Mouse (Mus musculus) neutrophil, adult 5-6 weeks (primary cell): ENCODE measurements around the gene Fn3k. TPM values are rescaled to one million over a fixed set of nuclear protein-coding genes. Genes with fewer than 3 reads are reported as not detected.

Experiments
- ATAC-seq: fragments of 151-379, 151-347 bp; 2 replicates; pipeline ENCODE4 v1.8.0; 2017; ENCODE audit warnings: mild to moderate bottlenecking, moderate TSS enrichment; ENCODE audit not compliant: insufficient number of reproducible peaks, poor library complexity, low FRiP score, severe bottlenecking; ENCODE audit errors: extremely low read depth
- total RNA-seq: library from RNA; stranded (forward); fragments of 200-1000 nt; gene quantifications from 2 replicates; pipeline ENCODE4 v1.2.3, GENCODE M21; 2017

Fn3k gene
- total RNA-seq, 1 experiment from 2014 or later, result not detected

- ATAC-seq, result no peak
Observed at GRCm38 (mm10) chr11:121442076-121442475, 7.4 kb downstream of the Fn3k start.

GRCm38 (mm10) chr11:121451216-121451726, 16.6 kb downstream of the Fn3k start:
- no peak for ATAC-seq

DNA sequence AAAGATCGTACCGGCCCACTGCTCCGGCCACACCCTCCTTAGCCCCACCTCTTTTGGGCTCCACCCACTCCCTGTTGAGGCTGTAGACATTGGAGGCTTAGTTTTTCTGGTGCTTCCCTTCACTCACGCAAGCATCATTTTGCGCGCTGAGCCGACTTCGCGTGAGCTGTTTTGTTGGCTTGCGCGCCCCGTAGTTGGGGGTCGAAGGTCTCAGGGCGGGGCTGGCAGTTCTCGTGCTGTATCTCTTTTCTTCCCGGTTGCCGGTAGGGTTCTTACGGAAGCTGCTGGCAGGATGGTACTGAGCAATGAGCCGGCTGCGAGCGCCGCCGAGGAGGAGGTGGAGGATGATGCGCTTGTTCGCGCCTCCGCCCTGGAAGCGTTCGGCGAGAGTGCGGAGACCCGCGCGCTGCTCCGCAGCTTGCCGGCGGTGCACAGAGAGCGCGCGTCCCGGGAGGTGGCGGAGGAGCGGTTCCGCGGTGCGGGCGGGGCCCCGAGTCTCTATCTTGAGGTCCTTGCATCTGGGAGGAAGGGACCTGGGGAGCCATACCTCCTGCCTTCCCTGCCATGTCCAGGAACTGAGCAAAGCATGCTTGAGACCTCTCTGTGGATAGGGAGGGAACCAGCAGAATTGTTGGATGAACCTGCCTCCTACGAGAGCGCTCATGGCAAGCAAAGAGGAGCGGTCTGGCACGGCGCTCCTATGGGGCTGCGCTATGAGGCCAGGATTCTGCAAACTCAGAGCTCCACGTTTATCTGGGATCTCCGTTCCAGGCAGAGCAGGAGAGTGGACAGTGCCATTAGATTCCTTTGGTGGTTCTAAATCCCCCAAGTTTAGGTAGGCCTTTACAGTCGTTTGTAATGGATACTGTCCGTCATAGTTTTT, 17.3 kb downstream of the Fn3k start, which contains the start of gene Tbcd:
Tbcd (plus strand) TSS at position 197 of the 883 bp plus-strand sequence.
- ATAC-seq, result peak; percentile 88

DNA sequence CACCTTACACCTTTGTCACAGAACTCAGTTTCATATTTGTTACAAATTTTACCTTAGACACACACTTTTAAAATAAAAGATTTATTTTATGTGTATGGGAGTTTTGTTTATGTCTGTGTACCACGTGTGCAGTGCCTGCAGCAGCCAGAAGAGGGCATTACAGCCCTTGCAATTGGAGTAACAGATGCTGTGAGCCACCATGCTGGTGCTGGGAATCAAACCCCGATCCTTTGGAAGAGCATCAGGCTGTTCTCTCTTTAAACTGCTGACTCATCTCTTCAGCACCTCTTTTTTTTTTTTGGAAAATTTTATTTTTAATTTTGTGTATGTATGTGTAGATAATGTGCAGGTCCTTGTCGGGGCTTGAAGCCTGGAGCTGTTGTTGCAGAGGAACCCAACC, 23.2 kb downstream of the Fn3k start:
- ATAC-seq, result no peak

GRCm38 (mm10) chr11:121467408-121467807, 32.7 kb downstream of the Fn3k start:
- ATAC-seq, result no peak

DNA sequence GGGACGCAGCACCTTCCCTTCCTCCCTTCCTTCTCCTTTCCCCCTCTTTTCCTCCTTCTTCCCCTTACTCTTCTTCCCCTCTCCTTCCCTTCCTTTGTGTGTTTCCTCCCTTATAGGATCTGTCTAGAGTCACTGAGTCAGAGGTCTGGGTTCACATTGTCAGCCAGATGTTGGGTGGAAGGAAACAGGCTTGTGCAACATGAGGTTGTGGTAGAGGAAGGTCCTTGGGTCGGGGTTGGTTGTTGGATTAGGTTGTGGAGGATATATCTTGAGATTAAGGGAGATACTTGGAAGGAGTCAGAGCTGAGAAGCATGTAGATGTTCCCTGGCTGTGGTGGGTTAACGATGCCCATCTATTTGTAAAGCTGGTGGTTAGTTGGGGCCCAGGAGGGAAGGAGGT, 40.1 kb downstream of the Fn3k start:
- no peak for ATAC-seq

DNA sequence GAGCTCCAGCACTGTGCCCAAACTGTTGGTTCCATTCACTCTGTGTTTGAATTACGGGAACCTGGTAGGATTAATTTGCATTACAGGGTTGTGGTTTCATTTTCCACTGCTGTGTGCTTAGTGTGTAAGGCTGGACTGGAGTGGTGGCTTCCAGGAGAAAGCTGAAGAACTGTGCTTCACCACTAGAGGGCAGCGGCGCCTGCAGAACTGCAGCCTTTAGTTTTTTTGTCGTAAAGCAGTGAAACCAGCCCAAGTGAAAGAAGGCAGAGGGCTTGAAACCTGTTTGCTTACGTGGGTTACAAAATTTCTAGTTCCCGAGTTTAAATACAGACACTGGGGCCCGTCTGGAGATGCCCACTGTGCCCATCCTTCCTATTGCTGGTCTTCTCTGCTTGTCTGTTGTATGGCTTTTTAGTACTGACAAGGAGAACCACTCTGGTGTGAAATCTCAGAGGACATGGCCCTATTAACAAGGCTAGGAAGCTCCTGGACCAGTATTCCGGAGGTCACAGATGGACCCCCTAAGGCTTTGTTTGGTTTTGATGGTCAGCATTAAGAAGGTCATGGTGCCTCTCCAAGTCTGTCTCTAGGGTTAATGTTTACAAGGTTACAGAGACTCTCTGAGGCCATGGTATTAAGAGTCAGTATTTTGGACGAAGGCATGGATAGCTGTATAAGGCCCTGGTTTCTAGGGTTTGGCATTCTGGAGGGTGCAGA, 41.1 kb downstream of the Fn3k start:
- ATAC-seq, result peak; percentile 88

GRCm38 (mm10) chr11:121479476-121480203, 44.9 kb downstream of the Fn3k start:
- ATAC-seq, result 0 out of 2 replicates have a peak, but pooled peaks have one; percentile 25

DNA sequence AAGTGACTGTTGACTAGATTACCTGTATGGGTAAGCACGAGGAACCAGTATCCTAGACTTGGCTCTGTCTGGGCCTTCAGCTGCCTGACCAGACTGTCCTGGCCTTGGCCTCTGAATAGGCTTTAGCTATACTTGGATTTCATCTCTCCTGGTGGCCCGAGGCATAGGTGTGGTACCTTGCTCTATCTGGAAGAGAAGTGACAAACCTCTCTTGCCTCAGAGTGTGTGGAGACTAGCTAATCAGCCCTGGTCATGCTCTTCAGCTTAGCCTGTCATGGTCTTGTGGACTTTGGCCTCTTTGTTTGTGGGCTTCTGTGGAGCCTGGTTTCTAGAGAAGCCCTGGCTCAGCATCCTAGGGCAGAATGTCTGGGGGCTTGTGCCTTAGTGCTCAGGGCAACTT, 46.4 kb downstream of the Fn3k start:
- ATAC-seq, result no peak

DNA sequence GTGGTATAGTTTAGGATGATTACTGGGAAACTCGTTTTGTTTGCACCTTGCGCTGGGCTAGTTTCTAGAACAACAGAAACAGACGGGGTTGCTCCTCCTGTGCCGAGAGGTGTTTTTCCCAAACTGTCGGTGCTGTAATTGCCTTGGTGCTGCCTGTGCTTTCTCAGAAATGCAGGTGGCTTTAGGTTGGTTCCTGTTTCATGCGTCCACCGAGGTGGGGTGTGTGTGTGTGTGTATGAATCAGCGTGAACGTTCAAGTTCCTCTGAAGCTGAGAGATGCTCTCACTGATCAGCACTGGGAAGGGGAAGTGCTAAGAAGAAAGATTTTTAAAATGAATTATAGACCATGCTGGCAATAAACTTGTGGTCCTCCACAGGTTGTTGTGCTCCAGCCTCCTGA, 51.2 kb downstream of the Fn3k start:
- peak; percentile 91 for ATAC-seq

GRCm38 (mm10) chr11:121490651-121491050, 55.9 kb downstream of the Fn3k start:
- ATAC-seq, result no peak

Other genes with a start within 250 kb of the Fn3k start
- 11.5 and 17.3 TPM in 2 replicates for gene Hexdc, start 230.5 kb upstream of the Fn3k start, total RNA-seq
- 5.4 and 6.6 TPM in 2 replicates for gene Ogfod3, start 230.2 kb upstream of the Fn3k start, total RNA-seq
- gene Cybc1, start 205.6 kb upstream of the Fn3k start, total RNA-seq, result 116 and 134 TPM in 2 replicates
- gene Narf, start 197.7 kb upstream of the Fn3k start, total RNA-seq, result 71.0 and 76.1 TPM in 2 replicates
- 22.1 and 26.4 TPM in 2 replicates for gene Foxk2, start 174.9 kb upstream of the Fn3k start, total RNA-seq
- gene Wdr45b, start 80.5 kb upstream of the Fn3k start, total RNA-seq, result 51.9 and 56.8 TPM in 2 replicates
- gene Rab40b, start 46.7 kb upstream of the Fn3k start, total RNA-seq, result not detected in 2 replicates
- 4.9 and 5.7 TPM in 2 replicates for gene Fn3krp, start 13.5 kb upstream of the Fn3k start, total RNA-seq
- gene Tbcd, start 17.0 kb downstream of the Fn3k start, total RNA-seq, result 16.0 and 17.6 TPM in 2 replicates
- gene Zfp750, start 84.4 kb downstream of the Fn3k start, total RNA-seq, result not detected in 2 replicates
- gene B3gntl1, start 238.2 kb downstream of the Fn3k start, total RNA-seq, result 19.1 and 23.9 TPM in 2 replicates